Mouse (Mus musculus) heart, postnatal 0 days (tissue): ENCODE measurements around the gene Mrpl50.

Experiments used
- CTCF ChIP-seq: IDR thresholded peaks from 2 replicates; pipeline ENCODE4 v1.5.1; 2016; ENCODE audit warnings: antibody characterized with exemption, control low read depth, low read depth
- EP300 ChIP-seq: IDR thresholded peaks from 2 replicates; pipeline ENCODE4 v1.6.1; 2016; ENCODE audit warnings: antibody characterized with exemption, low read depth

DNA sequence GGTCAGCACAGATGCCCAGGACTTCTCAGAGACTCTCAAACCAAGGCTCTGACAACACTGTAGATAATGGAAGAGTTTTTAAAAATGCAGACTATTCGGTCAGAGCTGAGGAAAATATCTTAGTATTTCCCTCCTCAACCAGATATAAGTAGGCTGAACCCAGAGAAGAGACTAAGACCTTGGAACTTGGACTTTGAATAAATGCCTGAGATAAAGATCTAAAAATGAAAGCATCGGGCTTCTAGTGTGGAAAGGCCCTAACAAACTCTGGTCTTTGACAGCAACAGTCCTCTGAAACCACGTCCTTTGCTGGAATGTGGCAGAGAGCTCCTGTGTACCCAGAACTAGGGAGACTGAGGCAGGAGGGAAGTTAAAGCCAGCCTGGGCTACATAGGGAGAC lies 14.5 kb downstream of the Mrpl50 start, which contains the start of gene Baat:
- no peak for TF ChIP-seq CTCF
- no peak for TF ChIP-seq EP300
